Mouse (Mus musculus): ENCODE measurements around the gene Ace.

DNA sequence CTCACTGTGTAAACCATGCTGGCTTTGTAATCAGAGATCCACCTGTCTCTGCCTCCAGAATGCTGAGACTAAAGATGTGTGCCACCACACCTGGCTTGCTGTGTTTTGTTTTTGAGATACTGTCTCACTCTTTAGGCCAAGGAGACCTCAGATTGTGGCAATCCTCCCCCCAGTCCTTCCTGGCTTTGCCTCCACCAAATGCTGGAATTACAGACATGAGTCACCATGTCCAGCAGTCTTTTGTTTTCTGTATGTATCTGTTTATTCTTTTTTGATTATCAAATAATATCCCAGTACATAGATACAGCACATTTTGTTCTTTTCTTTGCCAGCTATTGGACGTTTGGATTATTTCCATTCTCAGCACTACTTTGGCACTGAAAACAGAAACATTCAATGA, 9.2 kb upstream of the Ace start:
- TF ChIP-seq CTCF (IDR thresholded peaks at IDR 0.05; ENCODE audit: extremely low read depth, insufficient read length, insufficient replicate concordance, low read depth, low read length) = no peak
- TF ChIP-seq POLR2A (IDR thresholded peaks at IDR 0.05; ENCODE audit: low read depth, low read length) = no peak
